Mouse (Mus musculus) kidney, adult 2 months (tissue): ENCODE measurements around the gene Ginm1. TPM values are rescaled to one million over a fixed set of nuclear protein-coding genes. Genes with fewer than 3 reads are reported as not detected.

Experiments
- DNase-seq: peaks from one replicate; pipeline ENCODE4 v3.0.0; 2021
- H3K27ac ChIP-seq: fragments of 200-500 bp; 2 replicates; pipeline ENCODE4 v1.5.1; 2012; ENCODE audit warnings: low read depth, low read length, control low read depth, inconsistent platforms; ENCODE audit not compliant: insufficient read depth
- H3K27me3 ChIP-seq: fragments of 200-500 bp; replicated peaks from 2 replicates; pipeline ENCODE4 v1.6.1; 2012; ENCODE audit warnings: mild to moderate bottlenecking, moderate library complexity, low read length, inconsistent platforms; ENCODE audit not compliant: control insufficient read depth, insufficient read depth
- H3K36me3 ChIP-seq: fragments of 200-500 bp; 2 replicates; pipeline ENCODE4 v1.6.1; 2012; ENCODE audit warnings: mild to moderate bottlenecking, moderate library complexity, low read length, inconsistent platforms; ENCODE audit not compliant: control insufficient read depth, insufficient read depth
- H3K4me1 ChIP-seq: fragments of 200-500 bp; 2 replicates; pipeline ENCODE4 v1.6.1; 2011; ENCODE audit warnings: low read length; ENCODE audit not compliant: control insufficient read depth, insufficient read depth
- H3K4me3 ChIP-seq: fragments of 200-500 bp; 2 replicates; pipeline ENCODE4 v1.5.1; 2011; ENCODE audit warnings: mild to moderate bottlenecking, low read depth, low read length, control low read depth; ENCODE audit not compliant: insufficient read depth
- CTCF ChIP-seq: fragments of 200-500 bp; conservative IDR thresholded peaks from 2 replicates; pipeline ENCODE4 v1.5.1; 2011; ENCODE audit warnings: low read depth, mild to moderate bottlenecking, control low read depth, low read length, moderate library complexity, mixed read lengths; ENCODE audit not compliant: insufficient read depth, insufficient read length
- POLR2A ChIP-seq: fragments of 200-500 bp; IDR thresholded peaks from one replicate; pipeline ENCODE4 v1.6.1; 2011; ENCODE audit warnings: low read depth, low read length, control low read depth
- WGBS: fragments of 180-500 bp; shearing (Covaris S2); methylation state at CpG from one replicate; pipeline ENCODE4 v1.1.7; 2018; 5-methylcytosine and 5-hydroxymethylcytosine counted together
- polyA plus RNA-seq: library from polyadenylated mRNA; depleted of rRNA; stranded (reverse); fragments of >200 nt; gene quantifications from 2 replicates; pipeline ENCODE4 v1.2.3, GENCODE M21; 2012

Ginm1 gene
- polyA plus RNA-seq, 1 experiment, result 49.8 TPM

DNA sequence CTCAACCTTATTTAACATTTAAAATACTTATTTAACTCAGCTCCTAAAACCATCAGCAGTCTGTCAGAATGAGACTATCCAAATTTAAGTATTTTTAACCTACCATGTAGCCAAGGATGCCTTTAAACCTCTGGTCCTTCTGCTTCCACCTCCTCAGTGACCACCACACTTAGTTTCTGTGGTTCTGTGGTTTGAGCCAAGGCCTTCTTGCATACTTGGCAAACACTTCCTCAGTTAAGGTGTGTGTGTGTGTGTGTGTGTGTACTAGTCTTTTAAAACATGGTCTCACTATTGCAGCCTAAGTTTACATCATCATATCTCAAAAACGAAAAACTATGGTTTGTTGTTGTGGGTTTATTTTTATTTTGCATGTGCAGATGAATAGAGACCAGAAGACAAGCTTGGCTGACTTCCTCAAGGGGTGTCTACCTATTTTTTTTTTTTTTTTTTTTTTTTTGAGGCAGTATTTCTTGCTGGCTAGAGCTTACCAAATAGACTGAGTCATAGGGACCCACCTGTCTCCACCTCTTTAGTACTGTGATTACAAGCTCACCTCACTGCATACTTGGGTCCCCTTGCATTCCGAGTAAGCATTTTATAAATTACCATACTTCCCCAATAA lies 10.0 kb upstream of the Ginm1 start:
- DNase-seq, result no peak
- Histone ChIP-seq H3K4me1 (no peaks in the 10 kb centered on the region), H3K36me3 (peaks cover 15% of the 10 kb centered on the region), H3K27me3 (no peaks in the 10 kb centered on the region), H3K4me3 (no peak overlapping the region), H3K27ac (no peak overlapping the region)
- TF ChIP-seq CTCF (no peak), POLR2A (no peak)
- WGBS, result 81% methylated on average over 2 of the region's 2 CpGs

DNA sequence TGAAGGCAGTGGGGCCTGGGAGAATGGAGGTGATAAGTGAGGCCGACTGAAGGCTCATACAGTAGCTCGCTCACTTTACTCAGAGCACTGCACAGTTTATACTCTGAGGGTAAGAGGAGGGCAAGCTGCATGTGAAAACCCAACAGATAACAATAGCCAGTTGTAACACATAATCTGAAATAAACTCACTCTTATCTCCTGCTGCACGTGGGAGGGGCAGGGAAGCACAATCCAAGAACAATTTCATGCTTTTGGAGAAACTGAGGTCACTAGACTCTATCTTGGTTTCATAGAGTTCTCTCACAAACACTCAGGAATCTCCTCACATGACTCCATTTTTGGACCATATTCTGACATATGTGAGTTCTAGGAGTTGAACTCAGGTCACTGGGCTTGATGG lies 8.6 kb upstream of the Ginm1 start:
- H3K4me1 ChIP-seq, result no peaks in the 10 kb centered on the region
- DNase-seq, result no peak
- H3K36me3 ChIP-seq, result peaks cover 17% of the 10 kb centered on the region
- no peak overlapping the region for H3K27ac ChIP-seq
- no peaks in the 10 kb centered on the region for H3K27me3 ChIP-seq
- TF ChIP-seq CTCF, result no peak
- 88% methylated on average over 3 of the region's 3 CpGs for WGBS
- H3K4me3 ChIP-seq, result no peak overlapping the region

DNA sequence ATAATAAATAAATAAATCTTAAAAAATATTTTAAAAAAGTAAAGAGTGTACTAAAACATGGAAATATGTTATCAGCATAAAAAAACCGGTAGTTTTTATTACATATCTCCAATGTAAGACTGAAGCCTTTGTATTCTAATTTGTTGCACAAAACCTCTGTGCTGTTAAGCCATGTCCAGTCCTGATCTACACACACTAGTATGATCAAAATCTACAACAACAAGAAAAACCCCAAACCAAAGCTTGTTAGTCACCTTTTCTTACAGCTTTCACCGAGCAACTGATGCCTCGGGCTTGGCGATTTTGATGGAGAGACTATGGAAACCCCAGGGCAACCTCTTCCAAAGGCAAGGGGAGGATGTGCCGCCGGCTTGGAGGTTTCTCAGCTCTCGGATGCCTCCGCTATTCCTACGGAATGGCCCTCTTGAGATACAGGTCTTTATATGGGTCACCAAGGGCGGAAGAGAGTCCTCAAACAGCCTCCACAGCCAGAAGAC lies 322 bp downstream of the Ginm1 start:
- no peak for DNase-seq
- Histone ChIP-seq H3K27ac (peak overlapping the region; percentile 20; the same call in 1 of the 2 replicates), H3K27me3 (no peaks in the 10 kb centered on the region), H3K36me3 (peaks cover 4% of the 10 kb centered on the region), H3K4me3 (peak overlapping the region; percentile 85), H3K4me1 (peaks cover 6% of the 10 kb centered on the region)
- WGBS, result under 1% methylated on average over 10 of the region's 10 CpGs
- TF ChIP-seq POLR2A (no peak), CTCF (no peak)

DNA sequence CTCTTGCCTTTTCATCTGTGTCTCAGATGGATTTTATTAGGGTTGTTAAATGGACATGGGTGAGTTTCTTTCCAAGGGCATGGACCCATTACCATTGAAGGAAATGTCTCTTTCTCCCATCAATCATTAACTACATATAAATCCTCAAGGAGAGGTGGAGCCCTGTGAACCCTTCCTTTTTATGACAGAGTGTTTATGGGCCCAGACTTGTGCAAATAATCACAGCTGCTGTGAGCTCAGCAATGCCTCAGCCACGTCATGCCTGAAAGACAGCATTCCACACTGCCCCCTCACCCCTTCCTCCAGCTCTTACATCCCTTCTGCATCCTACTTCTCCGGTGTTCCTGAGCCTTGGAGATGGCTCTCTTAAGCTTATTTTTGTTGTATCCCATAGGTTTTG lies 5.3 kb downstream of the Ginm1 start:
- Histone ChIP-seq H3K27me3 (no peaks in the 10 kb centered on the region), H3K36me3 (no peaks in the 10 kb centered on the region), H3K27ac (no peak overlapping the region), H3K4me1 (no peaks in the 10 kb centered on the region), H3K4me3 (no peak overlapping the region)
- no peak for DNase-seq
- 51% methylated on average over 2 of the region's 2 CpGs for WGBS
- TF ChIP-seq POLR2A (no peak), CTCF (no peak)

DNA sequence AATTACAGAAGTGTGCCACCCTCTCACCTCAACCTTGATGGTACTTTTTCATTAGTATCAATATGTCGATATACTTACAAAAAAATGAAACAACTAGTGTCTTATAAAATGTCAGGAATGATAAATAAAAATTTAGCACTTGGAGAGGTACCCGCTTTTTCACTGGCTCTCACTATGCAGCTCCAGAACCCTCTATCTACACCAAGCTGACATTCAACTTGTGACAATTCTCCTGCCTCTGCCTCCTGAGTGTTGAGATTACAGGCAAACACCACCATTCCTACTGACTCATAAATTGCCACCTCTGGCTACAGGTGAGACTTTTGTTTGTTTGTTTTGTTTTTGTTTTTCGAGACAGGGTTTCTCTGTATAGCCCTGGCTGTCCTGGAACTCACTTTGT lies 11.4 kb downstream of the Ginm1 start:
- peak overlapping the region; percentile 24; the same call in 1 of the 2 replicates for H3K4me3 ChIP-seq

DNA sequence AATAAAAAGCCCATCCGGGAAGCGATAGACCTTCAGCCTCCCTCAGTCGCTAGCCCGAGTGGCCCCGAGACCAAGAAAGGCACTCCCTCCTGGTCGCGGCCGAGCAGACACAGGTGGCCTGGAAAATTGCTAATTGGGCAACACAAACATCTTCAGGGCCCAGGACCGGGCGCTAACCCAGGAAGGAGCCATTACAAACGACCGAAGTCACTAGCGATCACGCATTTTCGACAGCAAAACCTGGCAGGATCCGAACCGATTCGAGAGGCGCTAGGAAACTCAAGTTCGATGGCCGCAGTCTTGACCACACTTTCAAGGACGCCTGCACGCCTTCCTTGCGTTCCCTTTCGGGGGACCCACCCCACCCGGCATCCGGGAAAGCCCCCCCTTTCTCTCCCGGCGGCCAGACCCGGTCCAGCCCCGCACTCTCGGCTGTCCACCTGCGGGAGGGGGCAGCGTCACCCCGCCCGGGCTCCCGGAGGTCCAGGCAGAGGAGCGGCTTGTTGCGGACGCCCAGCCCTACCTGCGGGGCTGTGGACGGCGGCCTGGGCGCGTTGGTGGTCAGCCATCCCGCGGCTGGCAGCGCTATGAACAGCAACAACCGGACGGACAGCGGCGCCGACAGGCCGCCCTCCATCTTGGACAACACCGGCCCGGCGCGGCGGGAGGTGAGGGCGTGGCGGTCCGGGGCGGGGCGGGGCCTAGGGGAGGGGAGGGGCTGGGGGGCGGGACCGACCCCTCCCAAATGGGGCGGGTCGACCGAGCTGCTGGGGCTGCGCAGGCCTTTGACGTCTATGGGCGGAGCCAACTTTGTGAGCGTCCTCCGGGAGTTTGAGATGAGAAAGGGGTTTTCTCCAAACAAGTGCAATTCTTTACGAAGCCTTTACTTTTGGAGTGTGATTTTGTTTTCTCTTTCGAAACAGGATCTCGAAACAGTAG lies 12.1 kb downstream of the Ginm1 start:
- H3K4me1 ChIP-seq, result peaks cover 2% of the 10 kb centered on the region; the same call in 1 of the 2 replicates
- TF ChIP-seq POLR2A, result no peak
- no peak for TF ChIP-seq CTCF
- WGBS, result under 1% methylated on average over 60 of the region's 77 CpGs
- DNase-seq, result peak; percentile 95
- H3K36me3 ChIP-seq, result no peaks in the 10 kb centered on the region
- no peaks in the 10 kb centered on the region for H3K27me3 ChIP-seq
- H3K4me3 ChIP-seq, result peak overlapping the region; percentile 94
- H3K27ac ChIP-seq, result peak overlapping the region; percentile 36; the same call in 1 of the 2 replicates

More for the DNA sequence above, 11.4 kb downstream of the Ginm1 start:
- Histone ChIP-seq H3K27ac (no peak overlapping the region), H3K27me3 (no peaks in the 10 kb centered on the region), H3K36me3 (no peaks in the 10 kb centered on the region), H3K4me1 (peaks cover 2% of the 10 kb centered on the region; the same call in 1 of the 2 replicates)
- 48% methylated on average over 3 of the region's 3 CpGs for WGBS
- TF ChIP-seq CTCF (no peak), POLR2A (no peak)
- no peak for DNase-seq

DNA sequence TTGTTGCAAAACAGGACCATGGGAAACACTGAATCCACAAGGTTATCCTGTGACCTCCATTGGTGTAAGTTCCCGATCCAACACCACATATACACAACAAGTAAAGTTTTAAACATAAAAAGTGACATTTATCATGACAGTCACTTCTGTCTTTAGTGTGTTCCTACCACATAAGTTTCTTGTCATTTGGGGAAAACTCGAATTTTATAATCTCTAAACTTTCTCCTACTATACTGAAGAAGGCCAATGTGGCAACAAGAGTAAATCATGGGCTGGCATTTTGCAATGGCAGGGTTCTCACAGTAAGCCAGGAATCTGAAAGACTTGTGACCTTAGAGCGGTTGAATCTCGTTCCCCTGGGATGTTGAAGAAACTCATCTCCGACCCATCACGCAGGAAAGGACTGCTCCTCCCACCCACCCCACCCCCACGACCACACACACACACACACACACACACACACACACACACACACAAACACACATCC lies 12.8 kb downstream of the Ginm1 start:
- H3K27ac ChIP-seq, result no peak overlapping the region
- no peak for DNase-seq

More for the DNA sequence above, 12.8 kb downstream of the Ginm1 start:
- H3K4me1 ChIP-seq, result peaks cover 2% of the 10 kb centered on the region; the same call in 1 of the 2 replicates
- H3K36me3 ChIP-seq, result no peaks in the 10 kb centered on the region
- WGBS, result 18% methylated on average over 7 of the region's 7 CpGs
- H3K27me3 ChIP-seq, result no peaks in the 10 kb centered on the region
- TF ChIP-seq POLR2A, result no peak
- TF ChIP-seq CTCF, result no peak
- H3K4me3 ChIP-seq, result peak overlapping the region; percentile 94
